Mouse (Mus musculus): ENCODE results near the gene Sec63. TPM values are rescaled to one million over a fixed set of nuclear protein-coding genes. Genes with fewer than 3 reads are reported as not detected.

Sec63 gene
- polyA plus RNA-seq, 1 experiment from 2014 or later, result 25.6 TPM

DNA sequence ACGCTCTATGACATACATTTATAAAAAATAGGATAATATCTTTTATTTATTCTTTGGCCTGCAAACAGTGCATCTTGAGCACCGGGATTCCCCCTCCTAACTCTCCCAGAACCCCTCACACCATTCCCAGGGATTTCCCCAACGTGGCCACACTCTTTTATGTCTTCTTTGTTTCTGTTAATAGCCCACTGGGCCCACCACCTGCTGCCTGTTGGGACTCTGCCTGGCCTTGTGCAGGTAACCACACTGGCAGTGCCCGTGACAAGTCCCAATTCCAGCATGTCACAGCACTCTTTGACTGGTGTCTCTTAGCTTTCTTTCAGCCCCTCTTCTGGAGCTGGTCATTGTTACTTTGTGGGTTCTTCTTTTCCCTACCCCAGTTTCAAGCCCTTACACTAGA is 93.5 kb downstream of the Sec63 start:
- H3K27me3 ChIP-seq (replicated peaks; ENCODE audit: control insufficient read depth, insufficient read depth, low read length), result no peaks in the 10 kb centered on the region
- peaks cover 7% of the 10 kb centered on the region; the same call in 1 of the 2 replicates for H3K4me1 ChIP-seq (ENCODE audit: control insufficient read depth, insufficient read depth, low read length)
- 0 out of 2 replicates have a peak overlapping the region, but pooled peaks have one; percentile 15 for H3K27ac ChIP-seq (replicated peaks; ENCODE audit: low read depth, low read length)
- H3K9me3 ChIP-seq (ENCODE audit: control insufficient read depth, low read length), result peaks cover 4% of the 10 kb centered on the region; the same call in 1 of the 2 replicates
- no peaks in the 10 kb centered on the region for H3K36me3 ChIP-seq (ENCODE audit: control insufficient read depth, insufficient read depth, low read length)
- DNase-seq (ENCODE audit: low spot score) (no peak), ATAC-seq (ENCODE audit: low read depth) (no peak)
- H3K4me3 ChIP-seq (ENCODE audit: low read depth, low read length), result no peak overlapping the region
- WGBS, result 51% methylated on average over 4 of the region's 4 CpGs
- no peak overlapping the region for H3K4me2 ChIP-seq (ENCODE audit: low read depth, low read length)
- H3K9ac ChIP-seq (ENCODE audit: low read depth, low read length), result no peak overlapping the region

DNA sequence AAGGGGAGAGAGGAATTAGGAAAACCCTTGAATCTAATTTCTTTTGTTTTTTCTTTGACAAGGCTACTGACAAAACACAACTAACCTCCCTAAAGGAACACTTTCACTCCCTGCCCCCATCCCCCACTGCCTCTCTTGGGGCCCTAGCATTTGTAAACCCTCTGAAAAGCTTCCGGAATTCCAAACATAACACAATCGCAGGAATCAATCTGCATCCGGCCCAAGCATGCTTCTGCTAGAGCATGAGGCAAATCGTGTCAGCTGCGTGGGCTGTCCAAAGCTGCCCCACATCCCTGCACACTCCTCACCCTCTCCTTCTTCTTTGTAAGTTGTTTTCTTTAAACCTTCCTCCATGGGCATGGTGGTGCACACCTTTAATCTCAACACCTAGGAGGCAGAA is 94.0 kb downstream of the Sec63 start:
- DNase-seq (ENCODE audit: low spot score) (peak; percentile 79), ATAC-seq (ENCODE audit: low read depth) (no peak)
- 26% methylated on average over 5 of the region's 5 CpGs for WGBS
- H3K4me3 ChIP-seq (ENCODE audit: low read depth, low read length), result no peak overlapping the region
- H3K27me3 ChIP-seq (replicated peaks; ENCODE audit: control insufficient read depth, insufficient read depth, low read length), result no peaks in the 10 kb centered on the region
- 0 out of 2 replicates have a peak overlapping the region, but pooled peaks have one; percentile 15 for H3K27ac ChIP-seq (replicated peaks; ENCODE audit: low read depth, low read length)
- peaks cover 10% of the 10 kb centered on the region; the same call in 1 of the 2 replicates for H3K4me1 ChIP-seq (ENCODE audit: control insufficient read depth, insufficient read depth, low read length)
- H3K36me3 ChIP-seq (ENCODE audit: control insufficient read depth, insufficient read depth, low read length), result no peaks in the 10 kb centered on the region
- peaks cover 4% of the 10 kb centered on the region; the same call in 1 of the 2 replicates for H3K9me3 ChIP-seq (ENCODE audit: control insufficient read depth, low read length)
- no peak overlapping the region for H3K9ac ChIP-seq (ENCODE audit: low read depth, low read length)
- no peak overlapping the region for H3K4me2 ChIP-seq (ENCODE audit: low read depth, low read length)

DNA sequence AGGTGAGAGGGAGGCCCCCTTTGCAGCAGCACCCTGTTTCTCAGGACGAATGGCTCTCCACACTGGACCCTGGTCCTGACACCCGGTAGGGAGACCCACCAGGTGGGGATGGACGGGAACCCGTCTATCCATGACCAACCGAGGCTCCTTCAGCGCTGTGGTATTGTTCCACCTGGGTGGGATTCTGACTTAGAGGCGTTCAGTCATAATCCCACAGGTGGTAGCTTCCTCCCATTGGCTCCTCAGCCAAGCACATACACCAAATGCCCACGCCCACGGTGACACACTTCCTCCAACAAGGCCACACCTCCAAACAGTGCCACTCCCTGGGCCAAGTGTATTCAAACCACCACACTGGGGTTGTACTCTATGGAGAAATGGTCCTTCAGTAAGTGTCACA is 95.3 kb downstream of the Sec63 start:
- Histone ChIP-seq H3K36me3 (ENCODE audit: control insufficient read depth, insufficient read depth, low read length) (no peaks in the 10 kb centered on the region), H3K9me3 (ENCODE audit: control insufficient read depth, low read length) (peaks cover 4% of the 10 kb centered on the region; the same call in 1 of the 2 replicates), H3K4me2 (ENCODE audit: low read depth, low read length) (no peak overlapping the region), H3K4me3 (ENCODE audit: low read depth, low read length) (no peak overlapping the region), H3K27ac (replicated peaks; ENCODE audit: low read depth, low read length) (no peak overlapping the region), H3K27me3 (replicated peaks; ENCODE audit: control insufficient read depth, insufficient read depth, low read length) (no peaks in the 10 kb centered on the region), H3K9ac (ENCODE audit: low read depth, low read length) (no peak overlapping the region), H3K4me1 (ENCODE audit: control insufficient read depth, insufficient read depth, low read length) (peaks cover 16% of the 10 kb centered on the region; the same call in 1 of the 2 replicates)
- 94% methylated on average over 9 of the region's 9 CpGs for WGBS
- DNase-seq (ENCODE audit: low spot score) (no peak), ATAC-seq (ENCODE audit: low read depth) (no peak)

DNA sequence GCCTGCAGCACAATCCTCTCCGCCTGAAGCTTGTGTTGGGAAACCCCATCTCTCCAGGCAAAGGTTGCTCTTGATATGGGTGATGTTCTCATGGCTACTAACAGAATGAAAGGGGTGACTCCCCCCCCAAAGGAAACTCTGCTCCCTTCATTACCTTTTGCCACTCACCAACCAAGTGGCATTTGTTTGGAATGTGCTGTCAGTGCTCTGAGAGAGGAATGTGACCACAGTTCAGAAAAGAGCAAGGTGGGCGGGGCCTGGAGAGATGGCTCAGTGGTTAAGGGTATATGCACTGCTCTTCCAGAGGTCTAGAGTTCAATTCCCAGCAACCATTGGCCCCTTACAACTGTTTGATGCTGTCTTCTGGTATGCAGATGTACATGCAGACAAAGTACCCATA is 95.7 kb downstream of the Sec63 start:
- H3K4me2 ChIP-seq (ENCODE audit: low read depth, low read length), result no peak overlapping the region
- peaks cover 4% of the 10 kb centered on the region; the same call in 1 of the 2 replicates for H3K9me3 ChIP-seq (ENCODE audit: control insufficient read depth, low read length)
- no peak for DNase-seq (ENCODE audit: low spot score)
- WGBS, result 95% methylated on average over 2 of the region's 2 CpGs
- H3K9ac ChIP-seq (ENCODE audit: low read depth, low read length), result no peak overlapping the region
- H3K4me3 ChIP-seq (ENCODE audit: low read depth, low read length), result no peak overlapping the region
- no peak for ATAC-seq (ENCODE audit: low read depth)
- no peaks in the 10 kb centered on the region for H3K27me3 ChIP-seq (replicated peaks; ENCODE audit: control insufficient read depth, insufficient read depth, low read length)
- peaks cover 16% of the 10 kb centered on the region; the same call in 1 of the 2 replicates for H3K4me1 ChIP-seq (ENCODE audit: control insufficient read depth, insufficient read depth, low read length)
- H3K27ac ChIP-seq (replicated peaks; ENCODE audit: low read depth, low read length), result no peak overlapping the region
- no peaks in the 10 kb centered on the region for H3K36me3 ChIP-seq (ENCODE audit: control insufficient read depth, insufficient read depth, low read length)

- H3K27ac ChIP-seq (replicated peaks; ENCODE audit: low read depth, low read length), result peak overlapping the region; percentile 44; the same call in 1 of the 2 replicates
- H3K4me2 ChIP-seq (ENCODE audit: low read depth, low read length), result peak overlapping the region; percentile 52
- no peaks in the 10 kb centered on the region for H3K36me3 ChIP-seq (ENCODE audit: control insufficient read depth, insufficient read depth, low read length)
- DNase-seq (ENCODE audit: low spot score) (no peak), ATAC-seq (ENCODE audit: low read depth) (no peak; the same call in none of the 2 replicates)
- H3K4me1 ChIP-seq (ENCODE audit: control insufficient read depth, insufficient read depth, low read length), result peaks cover 24% of the 10 kb centered on the region; the same call in 1 of the 2 replicates
- H3K4me3 ChIP-seq (ENCODE audit: low read depth, low read length), result no peak overlapping the region
- no peaks in the 10 kb centered on the region for H3K27me3 ChIP-seq (replicated peaks; ENCODE audit: control insufficient read depth, insufficient read depth, low read length)
- H3K9ac ChIP-seq (ENCODE audit: low read depth, low read length), result no peak overlapping the region
- 18% methylated on average over 2 of the region's 2 CpGs for WGBS
- H3K9me3 ChIP-seq (ENCODE audit: control insufficient read depth, low read length), result no peaks in the 10 kb centered on the region
These were observed 98.5 kb downstream of the Sec63 start for GRCm38 (mm10) chr10:42859781-42860158.

DNA sequence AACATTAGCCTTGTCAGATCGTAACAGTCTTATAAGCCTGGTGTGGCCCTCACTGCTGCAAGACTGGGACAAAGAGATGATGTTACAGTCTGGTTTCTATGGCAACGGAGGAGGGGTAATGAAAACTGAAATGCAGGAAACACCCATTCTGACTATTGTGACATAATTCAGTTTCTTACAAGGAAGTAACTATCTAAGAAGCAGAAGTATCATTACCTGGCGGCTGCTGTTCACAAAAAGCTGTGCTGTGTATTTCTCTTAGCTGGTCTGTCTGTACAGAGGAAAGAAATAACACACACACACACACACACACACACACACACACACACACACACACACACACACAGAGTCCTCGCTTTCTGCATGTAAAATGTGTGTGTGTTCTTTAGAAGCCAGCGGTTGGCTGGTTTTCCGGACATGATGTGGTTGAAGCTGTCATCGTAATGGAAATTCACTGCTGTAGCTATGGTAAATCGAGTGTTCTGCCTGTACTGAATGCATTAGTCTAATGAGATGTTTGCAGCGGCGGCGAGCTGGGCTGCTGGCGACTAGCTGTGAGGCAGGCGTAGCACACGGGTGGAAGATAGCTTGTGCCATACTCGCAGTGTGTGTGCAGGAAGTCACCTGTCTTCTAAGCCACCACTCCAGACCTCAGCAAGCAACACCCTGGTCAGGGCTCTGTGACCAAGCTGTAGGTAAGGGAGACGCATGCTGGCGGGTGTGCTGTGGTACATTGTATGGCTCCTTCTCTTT is 99.0 kb downstream of the Sec63 start, which contains the start of gene Scml4:
Gene Scml4, plus strand, starts transcription at position 212 of the 753 bp plus-strand sequence.
- H3K4me2 ChIP-seq (ENCODE audit: low read depth, low read length), result peak within 1 kb of the TSS; percentile 52
- no peaks in the 10 kb centered on the region for H3K27me3 ChIP-seq (replicated peaks; ENCODE audit: control insufficient read depth, insufficient read depth, low read length)
- ATAC-seq (ENCODE audit: low read depth) (peak; percentile 58; the same call in 1 of the 2 replicates), DNase-seq (ENCODE audit: low spot score) (peak; percentile 88)
- H3K4me3 ChIP-seq (ENCODE audit: low read depth, low read length), result peak within 1 kb of the TSS; percentile 26
- no peaks in the 10 kb centered on the region for H3K36me3 ChIP-seq (ENCODE audit: control insufficient read depth, insufficient read depth, low read length)
- WGBS, result 28% methylated on average over 17 of the region's 17 CpGs
- peak within 1 kb of the TSS; percentile 43; the same call in 1 of the 2 replicates for H3K9ac ChIP-seq (ENCODE audit: low read depth, low read length)
- H3K9me3 ChIP-seq (ENCODE audit: control insufficient read depth, low read length), result no peaks in the 10 kb centered on the region
- peaks cover 19% of the 10 kb centered on the region; the same call in 1 of the 2 replicates for H3K4me1 ChIP-seq (ENCODE audit: control insufficient read depth, insufficient read depth, low read length)
- peak within 1 kb of the TSS; percentile 44 for H3K27ac ChIP-seq (replicated peaks; ENCODE audit: low read depth, low read length)

DNA sequence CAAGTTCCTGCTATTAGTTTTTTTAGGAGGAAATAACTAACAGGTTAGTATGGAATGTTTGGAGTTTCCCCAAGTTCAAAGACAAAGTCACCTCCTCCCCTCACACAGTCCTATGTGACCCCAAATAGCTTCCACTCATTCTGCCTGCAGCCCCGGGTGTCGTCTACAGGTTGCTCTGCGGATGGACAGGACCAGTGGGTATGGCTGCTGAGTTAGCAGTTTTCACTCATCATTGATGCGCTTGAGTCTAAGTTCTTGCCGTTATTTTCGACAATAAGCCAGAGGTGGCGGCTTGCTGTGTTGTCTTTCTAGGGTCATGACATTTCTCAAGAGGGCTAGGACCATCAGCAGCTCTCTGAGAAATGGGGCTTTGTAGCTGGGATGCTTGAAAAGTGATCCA is 100.2 kb downstream of the Sec63 start:
- Histone ChIP-seq H3K4me1 (ENCODE audit: control insufficient read depth, insufficient read depth, low read length) (peaks cover 19% of the 10 kb centered on the region), H3K9ac (ENCODE audit: low read depth, low read length) (no peak overlapping the region), H3K36me3 (ENCODE audit: control insufficient read depth, insufficient read depth, low read length) (no peaks in the 10 kb centered on the region), H3K27me3 (replicated peaks; ENCODE audit: control insufficient read depth, insufficient read depth, low read length) (no peaks in the 10 kb centered on the region), H3K4me2 (ENCODE audit: low read depth, low read length) (no peak overlapping the region), H3K9me3 (ENCODE audit: control insufficient read depth, low read length) (no peaks in the 10 kb centered on the region), H3K4me3 (ENCODE audit: low read depth, low read length) (no peak overlapping the region), H3K27ac (replicated peaks; ENCODE audit: low read depth, low read length) (no peak overlapping the region)
- WGBS, result 66% methylated on average over 7 of the region's 7 CpGs
- DNase-seq (ENCODE audit: low spot score), result no peak
- no peak for ATAC-seq (ENCODE audit: low read depth)

DNA sequence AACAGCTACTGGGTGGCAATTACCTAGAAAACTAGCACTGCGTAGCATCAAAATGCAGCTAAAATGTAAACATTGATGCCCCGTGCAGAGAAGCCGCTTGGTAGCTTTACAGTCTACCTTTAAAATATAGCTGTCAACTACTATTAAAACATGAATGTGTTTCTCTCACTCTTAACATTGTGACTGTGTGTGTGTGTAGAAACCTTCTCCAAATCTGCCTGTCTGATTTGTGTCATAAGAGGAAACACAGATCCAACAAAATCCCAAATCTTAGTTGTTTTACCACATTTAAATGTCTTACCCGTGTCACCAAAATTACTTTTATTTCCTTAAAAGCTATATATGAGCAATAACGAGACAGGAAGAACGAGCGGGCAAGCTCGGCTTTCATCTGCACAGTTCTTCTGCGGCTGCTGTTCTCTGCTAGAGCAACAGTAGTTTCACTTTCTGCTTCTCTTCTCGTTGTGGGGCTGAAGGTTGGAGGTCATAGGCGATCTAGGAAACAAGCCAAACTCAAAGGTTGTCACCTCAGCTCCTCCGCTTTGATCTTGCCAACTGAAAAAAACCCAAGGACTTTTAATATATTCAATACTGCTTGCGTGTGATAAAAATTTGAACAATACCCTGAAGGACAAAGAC is 100.9 kb downstream of the Sec63 start:
- ATAC-seq (ENCODE audit: low read depth) (no peak), DNase-seq (ENCODE audit: low spot score) (no peak)
- Histone ChIP-seq H3K9me3 (ENCODE audit: control insufficient read depth, low read length) (no peaks in the 10 kb centered on the region), H3K36me3 (ENCODE audit: control insufficient read depth, insufficient read depth, low read length) (no peaks in the 10 kb centered on the region), H3K4me1 (ENCODE audit: control insufficient read depth, insufficient read depth, low read length) (peaks cover 19% of the 10 kb centered on the region), H3K9ac (ENCODE audit: low read depth, low read length) (no peak overlapping the region), H3K27ac (replicated peaks; ENCODE audit: low read depth, low read length) (no peak overlapping the region), H3K4me2 (ENCODE audit: low read depth, low read length) (peak overlapping the region; percentile 15), H3K27me3 (replicated peaks; ENCODE audit: control insufficient read depth, insufficient read depth, low read length) (no peaks in the 10 kb centered on the region), H3K4me3 (ENCODE audit: low read depth, low read length) (no peak overlapping the region; the same call in 1 of the 2 replicates)
- 40% methylated on average over 13 of the region's 13 CpGs for WGBS

All from embryonic facial prominence, embryonic 14.5 days (tissue).